Mouse (Mus musculus) megakaryocyte, embryonic 14.5 days (primary cell): Measurements from ENCODE around the gene Arxes2. TPM values are rescaled to one million over a fixed set of nuclear protein-coding genes. Genes with fewer than 3 reads are reported as not detected.

Experiments
- H3K27me3 ChIP-seq: replicated peaks from 2 replicates; pipeline ENCODE3; 2012; ENCODE audit warnings: inconsistent platforms
- H3K36me3 ChIP-seq: replicated peaks from 2 replicates; pipeline ENCODE3; 2012; ENCODE audit warnings: low read length, inconsistent platforms, mixed read lengths
- H3K4me1 ChIP-seq: 2 replicates; pipeline ENCODE4 v1.6.1; 2012; ENCODE audit warnings: inconsistent platforms
- H3K4me3 ChIP-seq: replicated peaks from 2 replicates; pipeline ENCODE3; 2012; ENCODE audit warnings: moderate library complexity, mild to moderate bottlenecking, inconsistent platforms
- H3K9me3 ChIP-seq: 2 replicates; pipeline ENCODE4 v1.6.1; 2012; ENCODE audit warnings: inconsistent platforms
- FLI1 ChIP-seq: IDR thresholded peaks from 2 replicates; pipeline ENCODE4 v1.6.1; 2012; ENCODE audit warnings: low read length, inconsistent platforms, mixed read lengths
- GATA1 ChIP-seq: IDR thresholded peaks from 3 replicates; pipeline ENCODE4 v1.6.1; 2012; ENCODE audit warnings: mixed read lengths, low read length, inconsistent platforms, borderline replicate concordance
- polyA plus RNA-seq: library from polyadenylated mRNA; stranded (reverse); fragments of >175 nt; gene quantifications from 2 replicates; pipeline ENCODE4 v1.2.3, GENCODE M21; 2012; ENCODE audit warnings: low replicate concordance; ENCODE audit not compliant: insufficient read depth

Gene Arxes2
- polyA plus RNA-seq, 1 experiment: 3.4 TPM

GRCm38 (mm10) chrX:136043726-136044125 is 50.1 kb downstream of the Arxes2 start:
- Histone ChIP-seq H3K27me3 (no peaks in the 10 kb centered on the region), H3K4me1 (no peaks in the 10 kb centered on the region), H3K4me3 (no peak overlapping the region), H3K9me3 (no peaks in the 10 kb centered on the region), H3K36me3 (no peaks in the 10 kb centered on the region)
- TF ChIP-seq GATA1 (no peak), FLI1 (no peak)

Other genes with a start within 250 kb of the Arxes2 start
- gene Bhlhb9, start 196.2 kb upstream of the Arxes2 start, polyA plus RNA-seq: 1.7 and 4.1 TPM in 2 replicates
- not detected in 2 replicates for gene Gprasp2, start 154.8 kb upstream of the Arxes2 start, polyA plus RNA-seq
- gene Arxes1, start 39.5 kb downstream of the Arxes2 start, polyA plus RNA-seq: 0.81 TPM in 1 of 2 replicates, not detected in the other
- gene Bex2, start 74.4 kb downstream of the Arxes2 start, polyA plus RNA-seq: 1.1 TPM in 1 of 2 replicates, not detected in the other
- gene Nxf3, start 91.4 kb downstream of the Arxes2 start, polyA plus RNA-seq: not detected in 2 replicates
- gene Bex4, start 145.2 kb downstream of the Arxes2 start, polyA plus RNA-seq: 9.5 TPM in 1 of 2 replicates, not detected in the other
- 25.8 TPM in 1 of 2 replicates, not detected in the other for gene Tceal8, start 178.5 kb downstream of the Arxes2 start, polyA plus RNA-seq
- gene Tceal5, start 210.1 kb downstream of the Arxes2 start, polyA plus RNA-seq: 0.58 and 2.3 TPM in 2 replicates
- gene Tceal7, start 221.0 kb downstream of the Arxes2 start, polyA plus RNA-seq: not detected in 2 replicates
- 12.7 TPM in 1 of 2 replicates, not detected in the other for gene Bex1, start 221.7 kb downstream of the Arxes2 start, polyA plus RNA-seq